14 mouse cellular contexts compared by ENCODE assay signal in genomic region chr1:85775136-85775535, GRCm38 (mm10). TPM values are rescaled to one million over a fixed set of nuclear protein-coding genes. Genes with fewer than 3 reads are reported as not detected.
DNase-seq lines count a peak whose midpoint lies in the region; ATAC-seq lines count a peak whose summit lies in the region.
"Had no signal": no experiment of that assay in that cellular context is flagged by ENCODE, and none has a peak within 500 bp of the region (broad histone marks: within the 10 kb centered on the region; RNA-seq: fewer than 3 reads in every experiment).

No protein-coding gene starts in this region.

- no peak for ATAC-seq in embryonic facial prominence, embryonic 14.5 days (ENCODE audit: low read depth)
- ATAC-seq in megakaryocyte progenitor cell, adult 5-6 weeks (replicated peaks; ENCODE audit: poor library complexity): no peak

- H3K4me3 ChIP-seq in embryonic facial prominence, embryonic 14.5 days (ENCODE audit: low read depth, low read length): no peak overlapping the region
- no peak overlapping the region for H3K4me3 ChIP-seq in embryonic facial prominence, embryonic 10.5 days
- H3K4me3 ChIP-seq: forebrain, embryonic 10.5 days; hindbrain, embryonic 10.5 days had no signal

- intact Hi-C loops in left cerebral cortex, postnatal 4 days (cut with DNase I): no loop called here
- intact Hi-C loops in left cerebral cortex, postnatal 14 days (cut with DNase I): no loop called here

- WGBS in embryonic facial prominence, embryonic 14.5 days: 81% methylated on average over 7 of the region's 7 CpGs
- WGBS in embryonic facial prominence, embryonic 10.5 days: 90% methylated on average over 7 of the region's 7 CpGs

- H3K9me3 ChIP-seq in embryonic facial prominence, embryonic 14.5 days (ENCODE audit: control insufficient read depth, low read length): no peaks in the 10 kb centered on the region
- H3K9me3 ChIP-seq in embryonic facial prominence, embryonic 10.5 days: no peaks in the 10 kb centered on the region
- H3K9me3 ChIP-seq: forebrain, embryonic 10.5 days; hindbrain, embryonic 10.5 days; megakaryocyte, embryonic 14.5 days had no signal

- no peak overlapping the region for H3K4me2 ChIP-seq in embryonic facial prominence, embryonic 14.5 days (ENCODE audit: low read depth, low read length)

- H3K9ac ChIP-seq in embryonic facial prominence, embryonic 14.5 days (ENCODE audit: low read depth, low read length): no peak overlapping the region

- peak; percentile 27 for DNase-seq in embryonic facial prominence, embryonic 14.5 days (ENCODE audit: low spot score)
- no peak for DNase-seq in embryonic facial prominence, embryonic 10.5 days (ENCODE audit: low spot score)
- peak; percentile 68 for DNase-seq in left cerebral cortex, postnatal 4 days
- no peak for DNase-seq in left cerebral cortex, postnatal 14 days (ENCODE audit: low spot score in 2 of 2)
- peak; percentile 57 for DNase-seq in adrenal gland, adult 8-10 months
- peak; percentile 37 for DNase-seq in fat pad, adult 2 months (ENCODE audit: extremely low read depth, low read depth, low spot score)
- DNase-seq in kidney, adult 9 months: no peak
- DNase-seq: gastrocnemius, postnatal 10 days; kidney, adult 8-10 months; thymus, postnatal 14 days had no signal

- H3K27me3 ChIP-seq in embryonic facial prominence, embryonic 14.5 days (replicated peaks; ENCODE audit: control insufficient read depth, insufficient read depth, low read length): no peaks in the 10 kb centered on the region
- H3K27me3 ChIP-seq in embryonic facial prominence, embryonic 10.5 days (replicated peaks; ENCODE audit: low read depth, poor library complexity, severe bottlenecking): no peaks in the 10 kb centered on the region

- no peaks in the 10 kb centered on the region for H3K36me3 ChIP-seq in embryonic facial prominence, embryonic 14.5 days (ENCODE audit: control insufficient read depth, insufficient read depth, low read length)
- H3K36me3 ChIP-seq in embryonic facial prominence, embryonic 10.5 days (replicated peaks): no peaks in the 10 kb centered on the region
- H3K36me3 ChIP-seq: forebrain, embryonic 10.5 days; hindbrain, embryonic 10.5 days had no signal

- no peaks in the 10 kb centered on the region for H3K4me1 ChIP-seq in embryonic facial prominence, embryonic 14.5 days (ENCODE audit: control insufficient read depth, insufficient read depth, low read length)
- H3K4me1 ChIP-seq in embryonic facial prominence, embryonic 10.5 days: no peaks in the 10 kb centered on the region
- H3K4me1 ChIP-seq: forebrain, embryonic 10.5 days; hindbrain, embryonic 10.5 days had no signal

- no peak overlapping the region for H3K27ac ChIP-seq in embryonic facial prominence, embryonic 14.5 days (replicated peaks; ENCODE audit: low read depth, low read length)
- no peak overlapping the region for H3K27ac ChIP-seq in embryonic facial prominence, embryonic 10.5 days (replicated peaks)
- H3K27ac ChIP-seq: forebrain, embryonic 10.5 days; hindbrain, embryonic 10.5 days had no signal

RNA-seq across cellular contexts. Expression of gene A630001G21Rik, which starts 3.3 kb away (rescaled TPM):
- polyA plus RNA-seq in embryonic facial prominence, embryonic 14.5 days (2014; fragmentation: Nextera tagmentation; extraction: Ambion mirVana): 1.7 and 2.5 TPM in 2 replicates
- 0.59 and 0.92 TPM in 2 replicates for polyA plus RNA-seq in embryonic facial prominence, embryonic 10.5 days (2016; fragmentation: Nextera tagmentation; extraction: Ambion mirVana)
- total RNA-seq in left cerebral cortex, postnatal 4 days (2021): under 1 TPM; 0.24 to 0.84 TPM
- total RNA-seq in left cerebral cortex, postnatal 14 days (2021): under 1 TPM; 0.61 to 0.83 TPM
- total RNA-seq in adrenal gland, adult 8-10 months (2022): 1 to 10 TPM in 3 of 4 experiments, under 1 TPM in 1; 0.64 to 1.3 (median 1.1) TPM
- total RNA-seq in megakaryocyte progenitor cell, adult 5-6 weeks (2015): 81.4 and 86.3 TPM in 2 replicates
- total RNA-seq in megakaryocyte progenitor cell, adult 5-6 weeks (2017): 57.5 and 65.8 TPM in 2 replicates

RNA-seq across cellular contexts. Expression of gene Cab39, which starts 18.1 kb away (rescaled TPM):
- polyA plus RNA-seq in embryonic facial prominence, embryonic 14.5 days (2014; fragmentation: Nextera tagmentation; extraction: Ambion mirVana): 45.1 and 45.2 TPM in 2 replicates
- polyA plus RNA-seq in embryonic facial prominence, embryonic 10.5 days (2016; fragmentation: Nextera tagmentation; extraction: Ambion mirVana): 33.6 and 34.2 TPM in 2 replicates
- total RNA-seq in left cerebral cortex, postnatal 4 days (2021): 100 to 1,000 TPM; 134 to 144 TPM
- 100 to 1,000 TPM; 133 to 143 TPM for total RNA-seq in left cerebral cortex, postnatal 14 days (2021)
- total RNA-seq in adrenal gland, adult 8-10 months (2022): 100 to 1,000 TPM; 103 to 136 (median 114) TPM
- 83.1 and 84.9 TPM in 2 replicates for total RNA-seq in megakaryocyte progenitor cell, adult 5-6 weeks (2015)
- 122 and 126 TPM in 2 replicates for total RNA-seq in megakaryocyte progenitor cell, adult 5-6 weeks (2017)

Comparison
In these comparisons a context has a peak if more than half of its experiments do, and no peak if none do; other contexts are left out.
1. DNase-seq: peak in embryonic facial prominence, embryonic 14.5 days (single experiment), left cerebral cortex, postnatal 4 days (single experiment), adrenal gland, adult 8-10 months (single experiment) and fat pad, adult 2 months (single experiment); none in embryonic facial prominence, embryonic 10.5 days (single experiment), left cerebral cortex, postnatal 14 days (0 of 2) and kidney, adult 9 months (single experiment).
2. RNA of gene A630001G21Rik, which starts 3.3 kb away (total RNA-seq): 57.5 to 86.3 TPM in megakaryocyte progenitor cell, adult 5-6 weeks; 0.64 to 1.3 TPM in adrenal gland, adult 8-10 months, 0.24 to 0.84 TPM in left cerebral cortex, postnatal 4 days and 0.61 to 0.83 TPM in left cerebral cortex, postnatal 14 days; every median in the first group is over 10 times any median in the second.